Mouse (Mus musculus): Measurements from ENCODE around the gene Tex38.

Tex38 gene

GRCm38 (mm10) chr4:115775056-115775455 is 5.8 kb downstream of the Tex38 start:
- in situ Hi-C loops (cut with MseI, MboI) = no loop called here

DNA sequence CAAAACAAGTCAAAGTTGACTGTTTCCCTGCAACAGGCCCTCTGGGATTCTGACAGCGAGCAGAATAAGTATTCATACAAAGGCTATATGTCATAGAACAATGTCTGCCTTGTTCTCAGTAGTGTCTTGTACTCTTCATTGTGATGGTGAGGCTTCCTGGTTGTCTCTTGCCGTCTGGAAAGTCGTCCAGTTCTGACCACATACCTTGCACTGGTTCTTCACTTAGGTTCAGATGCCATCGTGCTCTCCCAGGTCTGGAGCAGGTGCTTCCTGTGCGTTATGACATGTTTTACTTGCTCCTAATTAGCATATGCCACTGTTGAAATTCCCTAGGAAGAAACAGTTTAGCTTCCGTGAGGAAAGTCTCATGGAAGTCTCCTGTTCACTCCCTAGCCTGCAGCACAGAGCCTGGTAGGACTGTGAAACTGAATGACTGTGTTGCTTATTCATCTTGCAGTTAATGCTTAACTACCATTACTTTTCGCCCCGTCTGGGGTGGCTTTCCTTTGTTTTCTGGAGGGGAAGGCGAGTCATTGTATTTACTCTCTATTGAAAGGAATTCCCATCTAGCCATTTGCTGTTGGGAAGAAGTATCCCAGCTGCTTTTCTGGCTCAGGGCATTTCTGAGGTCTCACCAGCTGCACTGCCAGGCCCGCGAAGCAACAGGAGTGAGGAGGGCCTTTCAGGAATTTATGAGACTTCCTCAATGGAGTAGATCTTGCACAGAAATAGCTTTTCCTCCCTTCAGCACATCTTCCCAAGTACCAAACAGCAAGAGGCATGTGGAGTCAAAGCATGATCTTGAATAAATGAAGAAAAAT is 13.0 kb downstream of the Tex38 start:
- in situ Hi-C loops (cut with MseI, MboI) = no loop called here

DNA sequence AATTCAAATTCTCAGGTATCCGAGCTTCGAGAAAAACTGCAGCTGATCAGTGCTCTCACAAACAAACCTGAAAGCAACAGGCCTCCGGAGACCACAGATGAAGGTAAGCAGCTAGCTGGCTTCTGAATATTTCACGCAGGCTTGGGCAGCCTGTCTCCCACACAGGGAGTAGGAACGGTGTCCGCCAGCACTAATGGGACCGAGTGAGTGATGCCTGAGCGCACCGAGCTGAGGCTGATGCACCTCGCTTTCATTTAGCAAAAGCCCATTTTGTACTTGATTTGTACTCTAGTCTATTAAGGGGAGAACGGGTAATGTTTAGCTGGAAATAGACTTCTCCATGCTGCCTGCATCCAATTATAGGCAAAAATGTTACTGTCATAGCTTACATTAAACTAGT is 16.2 kb downstream of the Tex38 start:
- in situ Hi-C loops (cut with MseI, MboI) = no loop called here

DNA sequence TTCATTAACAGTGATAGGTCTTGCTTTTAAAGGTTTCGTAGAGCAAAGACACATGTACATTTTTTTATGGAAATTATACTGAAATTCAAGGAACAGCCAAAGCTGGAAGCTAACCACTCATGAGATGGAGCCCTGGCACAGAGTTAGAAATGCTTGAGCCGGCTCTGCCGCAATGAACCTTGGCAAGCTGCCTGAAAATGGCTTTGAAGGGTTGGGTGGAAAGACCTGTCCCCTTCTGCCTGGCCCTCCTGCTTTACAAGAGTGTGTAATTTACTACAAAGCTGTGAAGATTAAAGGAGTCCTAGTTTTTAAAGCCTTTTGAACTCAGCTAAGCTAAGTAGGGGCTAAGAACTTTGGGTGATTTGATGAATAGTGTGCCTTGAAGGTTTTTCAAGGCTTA is 19.6 kb downstream of the Tex38 start:
- in situ Hi-C loops (cut with MseI, MboI) = no loop called here

GRCm38 (mm10) chr4:115754851-115755250 is 26.0 kb downstream of the Tex38 start:
- in situ Hi-C loops (cut with MseI, MboI) = no loop called here

GRCm38 (mm10) chr4:115754101-115754500 is 26.7 kb downstream of the Tex38 start:
- in situ Hi-C loops (cut with MseI, MboI) = no loop called here

- in situ Hi-C loops (cut with MseI, MboI) = no loop called here
These were observed 31.5 kb downstream of the Tex38 start for GRCm38 (mm10) chr4:115749336-115749735.

GRCm38 (mm10) chr4:115748181-115748580 is 32.6 kb downstream of the Tex38 start:
- in situ Hi-C loops (cut with MseI, MboI) = no loop called here

DNA sequence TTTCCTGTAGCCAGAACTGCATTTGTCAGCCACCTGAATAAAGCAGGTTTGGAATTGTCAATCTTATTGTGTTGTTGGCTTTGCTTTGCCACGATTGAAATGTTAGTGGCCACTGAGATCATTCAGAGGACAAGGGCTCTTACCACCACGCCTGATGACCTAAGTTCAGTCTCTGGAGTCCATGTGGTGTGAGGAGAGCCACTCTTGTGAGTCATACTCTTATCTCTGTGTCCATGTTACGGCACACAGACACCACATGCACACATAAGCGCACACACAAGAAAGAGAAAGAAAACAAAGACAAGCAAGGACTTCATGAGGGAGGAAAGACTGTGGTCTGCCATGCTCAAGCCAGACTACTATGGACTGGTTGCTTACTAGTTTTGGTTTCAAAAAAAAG is 37.7 kb downstream of the Tex38 start:
- in situ Hi-C loops (cut with MseI, MboI) = no loop called here

GRCm38 (mm10) chr4:115742658-115743057 is 38.2 kb downstream of the Tex38 start:
- in situ Hi-C loops (cut with MseI, MboI) = no loop called here

DNA sequence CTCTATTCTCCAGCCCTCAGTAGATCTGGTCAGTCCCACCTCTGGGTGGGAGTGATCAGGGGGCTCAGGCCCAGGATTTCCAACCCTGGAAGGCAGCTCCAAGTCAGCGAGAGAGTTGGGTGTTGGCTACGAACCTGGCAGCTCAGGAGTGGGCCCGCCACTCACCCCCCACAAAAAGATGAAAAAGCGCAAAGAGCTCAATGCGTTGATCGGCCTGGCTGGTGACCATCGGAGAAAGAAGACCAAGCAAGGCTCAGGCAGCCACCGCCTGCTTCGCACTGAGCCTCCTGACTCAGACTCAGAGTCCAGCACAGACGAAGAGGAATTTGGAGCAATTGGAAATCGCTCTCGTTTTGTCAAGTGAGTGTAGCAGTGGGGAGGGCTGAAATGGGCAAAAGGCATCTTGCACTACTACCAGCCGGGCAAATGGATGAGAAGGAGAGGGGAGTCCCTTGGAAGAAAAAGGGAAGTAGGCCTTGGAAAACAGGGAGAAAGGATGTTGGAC is 42.3 kb downstream of the Tex38 start:
- in situ Hi-C loops (cut with MseI, MboI) = no loop called here

- in situ Hi-C loops (cut with MseI, MboI) = no loop called here
These were observed 43.2 kb downstream of the Tex38 start, which contains the start of gene Efcab14 for GRCm38 (mm10) chr4:115737551-115738041. Gene Efcab14, plus strand, starts transcription at chr4:115737744.

DNA sequence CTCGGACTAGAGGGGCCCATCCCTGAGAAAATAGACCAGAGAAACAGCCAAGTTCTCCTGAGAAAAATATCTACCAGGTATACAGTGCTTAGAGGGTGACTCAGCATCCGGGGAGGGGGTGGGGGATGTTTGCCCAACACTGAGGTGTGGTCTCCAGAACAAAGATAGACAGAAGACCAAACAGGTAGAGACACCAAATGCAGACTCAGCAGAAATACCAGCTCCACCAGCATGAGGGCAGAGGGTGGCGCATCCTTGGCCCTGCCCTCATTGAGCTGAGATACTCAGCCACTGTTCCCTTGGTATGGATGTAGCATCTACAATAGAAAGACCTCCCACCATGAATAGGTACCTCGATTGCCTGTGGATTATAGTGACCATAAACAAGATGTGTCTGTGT is 46.0 kb downstream of the Tex38 start:
- in situ Hi-C loops (cut with MseI, MboI) = loop anchor here in 1 of 2 experiments (5.0 kb wide), 1 partner anchor 162 kb away; no protein-coding TSS in a partner anchor

GRCm38 (mm10) chr4:115733746-115734145 is 47.1 kb downstream of the Tex38 start:
- in situ Hi-C loops (cut with MseI, MboI) = loop anchor here in 1 of 2 experiments (5.0 kb wide), 1 partner anchor 164 kb away; no protein-coding TSS in a partner anchor

- in situ Hi-C loops (cut with MseI, MboI) = loop anchor here in 1 of 2 experiments (5.0 kb wide), 1 partner anchor 165 kb away; no protein-coding TSS in a partner anchor
These were observed 48.5 kb downstream of the Tex38 start for GRCm38 (mm10) chr4:115732223-115732818.

GRCm38 (mm10) chr4:115731588-115732222 is 49.1 kb downstream of the Tex38 start:
- in situ Hi-C loops (cut with MseI, MboI) = loop anchor here in 1 of 2 experiments (5.0 kb wide), 1 partner anchor 166 kb away; no protein-coding TSS in a partner anchor
